Mouse (Mus musculus): Measurements from ENCODE around the gene Gzmn. TPM values are rescaled to one million over a fixed set of nuclear protein-coding genes. Genes with fewer than 3 reads are reported as not detected.
"Not testable (repeated sequence)": the region's sequence is repeated elsewhere in the genome, so short reads cannot be mapped to it uniquely, and the experiment has no call there.

Gzmn gene
- polyA plus RNA-seq, 1 experiment from 2014 or later: not detected

- H3K4me2 ChIP-seq: no peak overlapping the region
- H3K4me3 ChIP-seq (replicated peaks): no peak overlapping the region
- no peaks in the 10 kb centered on the region for H3K4me1 ChIP-seq
- H3K27me3 ChIP-seq: no peaks in the 10 kb centered on the region
- no peak overlapping the region for H3K9ac ChIP-seq
- no peaks in the 10 kb centered on the region for H3K9me3 ChIP-seq (replicated peaks)
- no peak overlapping the region for H3K27ac ChIP-seq
- WGBS: 73% methylated on average over 2 of the region's 2 CpGs
- ATAC-seq (replicated peaks; ENCODE audit: low FRiP score): no peak
- no peaks in the 10 kb centered on the region for H3K36me3 ChIP-seq
Measured at GRCm38 (mm10) chr14:56155340-56155739, 19.1 kb downstream of the Gzmn start.

- not testable (repeated sequence) for H3K36me3 ChIP-seq; H3K4me1 ChIP-seq; H3K27ac ChIP-seq; H3K9ac ChIP-seq; ATAC-seq (replicated peaks; ENCODE audit: low FRiP score); H3K4me3 ChIP-seq (replicated peaks); H3K4me2 ChIP-seq; H3K9me3 ChIP-seq (replicated peaks); H3K27me3 ChIP-seq
- WGBS: 90% methylated on average over 1 of the region's 1 CpGs
Measured at GRCm38 (mm10) chr14:56133675-56134074, 40.7 kb downstream of the Gzmn start.

DNA sequence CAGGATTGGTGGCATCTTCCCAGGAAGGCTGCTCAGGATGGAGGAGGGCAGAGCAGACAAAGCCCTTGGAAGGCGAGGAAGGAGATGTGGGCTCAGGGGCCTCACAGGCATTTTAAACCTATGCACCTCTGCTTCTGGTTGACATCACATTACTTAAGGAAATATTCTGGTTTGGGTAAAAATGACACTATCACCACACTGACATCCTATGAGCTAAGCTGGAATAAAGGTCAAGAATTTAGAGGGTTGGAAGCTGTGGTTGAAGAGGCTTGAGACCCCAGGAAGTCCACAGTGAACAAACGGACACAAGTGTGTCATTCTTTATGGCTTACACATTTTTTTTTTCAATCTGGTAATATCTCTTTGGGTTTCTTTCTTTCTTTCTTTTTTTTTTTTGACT is 41.9 kb downstream of the Gzmn start, which contains the start of gene Gzmd:
TSS of gene Gzmd (minus strand) at position 101 of the 400 bp plus-strand sequence.
- not testable (repeated sequence) for H3K4me2 ChIP-seq; ATAC-seq (replicated peaks; ENCODE audit: low FRiP score); H3K4me1 ChIP-seq; H3K9ac ChIP-seq; H3K9me3 ChIP-seq (replicated peaks); H3K36me3 ChIP-seq; H3K27me3 ChIP-seq; H3K4me3 ChIP-seq (replicated peaks); H3K27ac ChIP-seq
- 72% methylated on average over 2 of the region's 2 CpGs for WGBS

DNA sequence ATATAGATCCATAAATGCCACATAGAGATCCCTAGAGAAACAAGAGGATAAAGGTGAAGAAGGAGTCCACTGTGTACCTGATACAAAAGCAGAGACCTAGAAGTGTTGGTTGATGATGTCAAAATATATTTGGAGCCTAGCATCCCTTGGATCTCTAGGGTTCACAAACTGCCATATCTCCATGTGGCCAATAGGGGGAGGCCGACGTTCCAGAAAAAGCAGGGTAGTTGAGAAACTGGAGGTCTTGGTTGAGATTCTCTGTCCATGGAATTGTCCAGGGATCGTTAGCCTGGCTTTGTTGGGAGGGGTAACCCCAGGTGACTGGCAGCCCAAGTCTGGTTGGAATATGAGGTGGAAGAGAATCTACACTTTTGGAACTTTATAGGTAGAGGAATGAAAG is 46.1 kb downstream of the Gzmn start:
- Histone ChIP-seq H3K4me2 (no peak overlapping the region), H3K4me3 (replicated peaks) (no peak overlapping the region), H3K9ac (no peak overlapping the region), H3K9me3 (replicated peaks) (no peaks in the 10 kb centered on the region), H3K36me3 (no peaks in the 10 kb centered on the region), H3K4me1 (no peaks in the 10 kb centered on the region), H3K27ac (no peak overlapping the region), H3K27me3 (no peaks in the 10 kb centered on the region)
- ATAC-seq (replicated peaks; ENCODE audit: low FRiP score): no peak
- 55% methylated on average over 3 of the region's 3 CpGs for WGBS

DNA sequence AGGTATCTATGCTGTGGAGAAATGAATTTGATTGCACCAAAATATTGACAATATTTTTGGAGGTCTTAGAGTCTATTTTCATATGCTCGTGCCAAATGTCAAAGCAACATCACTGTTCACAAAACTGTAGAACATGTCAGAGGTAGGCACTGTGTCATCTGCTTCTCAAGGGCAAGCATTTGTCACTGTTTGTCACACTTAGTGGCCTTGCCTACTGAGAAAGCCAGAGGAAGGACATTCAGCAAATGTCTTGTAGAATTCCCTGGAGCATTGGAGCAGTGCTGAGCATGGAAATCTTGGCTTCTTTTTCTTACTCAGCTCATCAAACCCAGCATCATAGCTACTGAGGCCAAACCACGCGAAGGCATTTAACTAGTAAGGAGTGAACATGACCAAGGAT is 50.9 kb downstream of the Gzmn start:
- no peaks in the 10 kb centered on the region for H3K27me3 ChIP-seq
- ATAC-seq (replicated peaks; ENCODE audit: low FRiP score): no peak
- H3K4me3 ChIP-seq (replicated peaks): no peak overlapping the region
- WGBS: 83% methylated on average over 3 of the region's 3 CpGs
- H3K9ac ChIP-seq: no peak overlapping the region
- H3K9me3 ChIP-seq (replicated peaks): no peaks in the 10 kb centered on the region
- H3K4me2 ChIP-seq: no peak overlapping the region
- H3K27ac ChIP-seq: no peak overlapping the region
- H3K4me1 ChIP-seq: no peaks in the 10 kb centered on the region
- no peaks in the 10 kb centered on the region for H3K36me3 ChIP-seq

GRCm38 (mm10) chr14:56120525-56120924 is 53.9 kb downstream of the Gzmn start, which contains the start of gene Gzme:
Gzme (minus strand) TSS chr14:56120625.
- no peaks in the 10 kb centered on the region for H3K4me1 ChIP-seq
- no peak for ATAC-seq (replicated peaks; ENCODE audit: low FRiP score)
- no peak within 1 kb of the TSS for H3K4me3 ChIP-seq (replicated peaks)

More at GRCm38 (mm10) chr14:56120525-56120924, 53.9 kb downstream of the Gzmn start, which contains the start of gene Gzme:
- Histone ChIP-seq H3K9me3 (replicated peaks) (no peaks in the 10 kb centered on the region), H3K27ac (no peak within 1 kb of the TSS), H3K9ac (no peak within 1 kb of the TSS), H3K27me3 (no peaks in the 10 kb centered on the region), H3K36me3 (no peaks in the 10 kb centered on the region), H3K4me2 (no peak within 1 kb of the TSS)

Other genes with a start within 250 kb of the Gzmn start
- 2.1 and 2.6 TPM in 2 replicates for gene Cma1, start 229.9 kb downstream of the Gzmn start, polyA plus RNA-seq (2015; fragmentation: Nextera tagmentation; extraction: Ambion mirVana)
- gene Cma2, start 223.6 kb downstream of the Gzmn start, polyA plus RNA-seq (2015; fragmentation: Nextera tagmentation; extraction: Ambion mirVana): not detected in 2 replicates
- not detected in 2 replicates for gene Mcpt1, start 156.6 kb downstream of the Gzmn start, polyA plus RNA-seq (2015; fragmentation: Nextera tagmentation; extraction: Ambion mirVana)
- not detected in 2 replicates for gene Mcpt9, start 144.1 kb downstream of the Gzmn start, polyA plus RNA-seq (2015; fragmentation: Nextera tagmentation; extraction: Ambion mirVana)
- gene Mcpt2, start 132.6 kb downstream of the Gzmn start, polyA plus RNA-seq (2015; fragmentation: Nextera tagmentation; extraction: Ambion mirVana): not detected in 2 replicates
- not detected in 2 replicates for gene Mcpt4, start 112.3 kb downstream of the Gzmn start, polyA plus RNA-seq (2015; fragmentation: Nextera tagmentation; extraction: Ambion mirVana)
- 0.27 and 0.38 TPM in 2 replicates for gene Mcpt8, start 89.3 kb downstream of the Gzmn start, polyA plus RNA-seq (2015; fragmentation: Nextera tagmentation; extraction: Ambion mirVana)
- 0.50 and 0.64 TPM in 2 replicates for gene Ctsg, start 72.0 kb downstream of the Gzmn start, polyA plus RNA-seq (2015; fragmentation: Nextera tagmentation; extraction: Ambion mirVana)
- gene Gzme, start 54.0 kb downstream of the Gzmn start, polyA plus RNA-seq (2015; fragmentation: Nextera tagmentation; extraction: Ambion mirVana): not detected in 2 replicates
- not detected in 2 replicates for gene Gzmd, start 42.0 kb downstream of the Gzmn start, polyA plus RNA-seq (2015; fragmentation: Nextera tagmentation; extraction: Ambion mirVana)
- gene Gzmg, start 15.0 kb downstream of the Gzmn start, polyA plus RNA-seq (2015; fragmentation: Nextera tagmentation; extraction: Ambion mirVana): not detected in 2 replicates
- not detected in 2 replicates for gene Gzmf, start 36.8 kb upstream of the Gzmn start, polyA plus RNA-seq (2015; fragmentation: Nextera tagmentation; extraction: Ambion mirVana)
- gene Gzmc, start 60.1 kb upstream of the Gzmn start, polyA plus RNA-seq (2015; fragmentation: Nextera tagmentation; extraction: Ambion mirVana): not detected in 2 replicates
- gene Gzmb, start 87.7 kb upstream of the Gzmn start, polyA plus RNA-seq (2015; fragmentation: Nextera tagmentation; extraction: Ambion mirVana): 0.25 TPM in 1 of 2 replicates, not detected in the other
- gene Atp12a, start 190.5 kb upstream of the Gzmn start, polyA plus RNA-seq (2015; fragmentation: Nextera tagmentation; extraction: Ambion mirVana): 1.5 and 1.6 TPM in 2 replicates
- gene Rnf17, start 228.0 kb upstream of the Gzmn start, polyA plus RNA-seq (2015; fragmentation: Nextera tagmentation; extraction: Ambion mirVana): 1.1 and 1.5 TPM in 2 replicates

Measured in kidney, embryonic 15.5 days (tissue).